In the genomic region with DNA sequence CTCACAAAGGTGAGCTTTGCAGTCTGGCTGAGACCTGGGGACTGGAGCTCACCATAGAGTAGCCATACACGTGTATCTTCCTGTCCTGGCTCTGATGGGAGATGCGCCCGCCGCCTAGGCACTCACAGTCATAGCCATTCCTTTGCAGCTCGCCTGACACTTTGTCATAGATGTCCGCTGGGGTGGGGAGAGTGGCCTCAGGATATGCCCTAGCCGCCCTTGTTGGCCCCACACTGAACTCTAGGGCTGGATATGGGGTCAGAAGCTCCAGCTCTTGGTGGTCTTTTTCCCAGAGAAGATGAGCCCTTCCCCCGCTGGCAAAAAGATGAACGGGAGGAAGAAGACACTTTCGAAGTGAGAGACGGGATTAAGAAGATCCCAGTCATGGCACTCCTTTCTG, we compare ENCODE assay signal across 1 mouse cellular context.
TF ChIP-seq lines count a peak whose summit lies in the region.

No protein-coding gene starts in this region.

TF ChIP-seq in CH12.LX, 34 proteins besides CTCF, POLR2A, EP300 and RAD21 (continued from another document):
- TF ChIP-seq MYC (IDR thresholded peaks at IDR 0.05; ENCODE audit: low read depth, low read length), result no peak
- no peak for TF ChIP-seq CHD2 (IDR thresholded peaks at IDR 0.05; ENCODE audit: low read length)
- TF ChIP-seq GABPA (IDR thresholded peaks at IDR 0.05; ENCODE audit: insufficient replicate concordance, low read depth, low read length), result no peak
- TF ChIP-seq CHD1 (IDR thresholded peaks at IDR 0.05; ENCODE audit: low read depth, low read length), result no peak
